Mouse (Mus musculus) adrenal gland, adult 10 weeks (tissue): ENCODE measurements around the gene Vmn1r184. TPM values are rescaled to one million over a fixed set of nuclear protein-coding genes. Genes with fewer than 3 reads are reported as not detected.

Source experiments
- polyA plus RNA-seq: library from polyadenylated mRNA; stranded (reverse); fragments of 350-450 nt; fragmentation: Illumina TruSeq; extraction: RNeasy Lipid Tissue Mini Kit (QIAGEN cat#74804); gene quantifications from one replicate; pipeline ENCODE4 v1.2.3, GENCODE M21; 2014; ENCODE audit warnings: low read depth, low replicate concordance

Vmn1r184 gene
- not detected for polyA plus RNA-seq

GRCm38 (mm10) chr7:26260034-26260433, at the start of gene Vmn1r184:
Gene Vmn1r184, plus strand, starts transcription at chr7:26260334.

GRCm38 (mm10) chr7:26306926-26307325, 46.8 kb downstream of the Vmn1r184 start, which contains the start of gene Cyp2a4:
Gene Cyp2a4, plus strand, starts transcription at chr7:26307169.

Other genes with a start within 250 kb of the Vmn1r184 start
- not detected for gene Cyp2b13, start 198.8 kb upstream of the Vmn1r184 start, polyA plus RNA-seq
- gene Cyp2b9, start 86.9 kb upstream of the Vmn1r184 start, polyA plus RNA-seq, result not detected
- gene Cyp2a4, start 46.8 kb downstream of the Vmn1r184 start, polyA plus RNA-seq, result not detected
- not detected for gene Nlrp9c, start 143.4 kb downstream of the Vmn1r184 start, polyA plus RNA-seq
- not detected for gene Nlrp4a, start 174.8 kb downstream of the Vmn1r184 start, polyA plus RNA-seq